Mouse (Mus musculus) heart, embryonic 11.5 days (tissue): ENCODE data around the gene Dtnb. TPM values are rescaled to one million over a fixed set of nuclear protein-coding genes. Genes with fewer than 3 reads are reported as not detected.
A peak's percentile ranks its signal among the peaks of the same experiment; 100 is the strongest.

Experiments
- ATAC-seq: fragments of 200-750 bp; cut with Nextera tagmentation; replicated peaks from 2 replicates; pipeline ENCODE4 v1.8.0; 2017; ENCODE audit warnings: moderate library complexity; ENCODE audit not compliant: insufficient number of reproducible peaks, low FRiP score, low TSS enrichment
- H3K27ac ChIP-seq: fragments of 300-500 bp; sonication (generic); 2 replicates; pipeline ENCODE4 v1.5.1; 2014; ENCODE audit warnings: mild to moderate bottlenecking, low read depth, low read length
- H3K27me3 ChIP-seq: fragments of 300-500 bp; sonication (generic); 2 replicates; pipeline ENCODE4 v1.6.1; 2014; ENCODE audit warnings: mild to moderate bottlenecking, low read length, mixed read lengths; ENCODE audit not compliant: control insufficient read depth, insufficient read depth
- H3K36me3 ChIP-seq: fragments of 300-500 bp; sonication (generic); 2 replicates; pipeline ENCODE4 v1.6.1; 2014; ENCODE audit warnings: mild to moderate bottlenecking, low read length, moderate library complexity, mixed read lengths; ENCODE audit not compliant: control insufficient read depth, insufficient read depth
- H3K4me1 ChIP-seq: fragments of 300-500 bp; sonication (generic); 2 replicates; pipeline ENCODE4 v1.6.1; 2014; ENCODE audit warnings: low read length; ENCODE audit not compliant: control insufficient read depth, insufficient read depth
- H3K4me2 ChIP-seq: fragments of 300-500 bp; sonication (generic); 2 replicates; pipeline ENCODE4 v1.6.1; 2014; ENCODE audit warnings: mild to moderate bottlenecking, moderate library complexity
- H3K4me3 ChIP-seq: fragments of 300-500 bp; sonication (generic); 2 replicates; pipeline ENCODE4 v1.5.1; 2014; ENCODE audit warnings: low read depth, low read length
- H3K9ac ChIP-seq: fragments of 300-500 bp; sonication (generic); 2 replicates; pipeline ENCODE4 v1.6.1; 2014; ENCODE audit warnings: mild to moderate bottlenecking, low read depth, low read length, moderate library complexity
- H3K9me3 ChIP-seq: fragments of 300-500 bp; sonication (generic); replicated peaks from 2 replicates; pipeline ENCODE4 v1.6.1; 2016; ENCODE audit warnings: low read length; ENCODE audit not compliant: control insufficient read depth
- WGBS: fragments of 180-500 bp; shearing (Covaris S2); extraction: QIAGEN DNeasy Blood & Tissue Kit; methylation state at CpG from one replicate; pipeline ENCODE4 v1.1.7; 2014; ENCODE audit not compliant: insufficient replicate concordance; 5-methylcytosine and 5-hydroxymethylcytosine counted together
- polyA plus RNA-seq: library from polyadenylated mRNA; unstranded; fragments of >200 nt; fragmentation: Nextera tagmentation; extraction: Ambion mirVana; gene quantifications from 2 replicates; pipeline ENCODE4 v1.2.1, GENCODE M21; 2014

Dtnb gene
- polyA plus RNA-seq, 1 experiment from 2014 or later, result 26.7 TPM

DNA sequence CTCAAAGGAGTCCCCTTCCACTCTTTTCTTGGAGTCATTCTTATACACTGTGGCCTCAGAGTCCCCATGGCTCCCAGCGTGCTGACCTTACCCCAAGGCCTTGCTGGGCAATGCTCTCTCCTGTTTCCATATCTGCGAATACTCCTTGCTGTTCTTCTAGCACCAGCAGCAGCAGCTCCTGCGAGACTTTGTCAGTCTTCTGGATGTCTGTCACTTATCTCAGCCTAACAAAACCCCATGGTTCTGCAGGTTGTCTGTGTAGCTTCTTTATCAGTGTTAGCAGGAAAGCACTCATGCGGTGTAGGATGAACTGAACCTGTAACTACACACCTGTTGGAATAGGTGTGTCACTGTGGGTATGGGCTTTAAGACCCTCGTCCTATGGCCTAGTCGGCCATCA is 11.1 kb upstream of the Dtnb start:
- no peaks in the 10 kb centered on the region for H3K9me3 ChIP-seq
- ATAC-seq, result no peak
- H3K27ac ChIP-seq, result no peak overlapping the region
- no peak overlapping the region for H3K9ac ChIP-seq
- H3K4me3 ChIP-seq, result no peak overlapping the region
- 70% methylated on average over 6 of the region's 6 CpGs for WGBS
- H3K4me1 ChIP-seq, result no peaks in the 10 kb centered on the region
- no peaks in the 10 kb centered on the region for H3K36me3 ChIP-seq
- H3K27me3 ChIP-seq, result no peaks in the 10 kb centered on the region
- H3K4me2 ChIP-seq, result no peak overlapping the region

DNA sequence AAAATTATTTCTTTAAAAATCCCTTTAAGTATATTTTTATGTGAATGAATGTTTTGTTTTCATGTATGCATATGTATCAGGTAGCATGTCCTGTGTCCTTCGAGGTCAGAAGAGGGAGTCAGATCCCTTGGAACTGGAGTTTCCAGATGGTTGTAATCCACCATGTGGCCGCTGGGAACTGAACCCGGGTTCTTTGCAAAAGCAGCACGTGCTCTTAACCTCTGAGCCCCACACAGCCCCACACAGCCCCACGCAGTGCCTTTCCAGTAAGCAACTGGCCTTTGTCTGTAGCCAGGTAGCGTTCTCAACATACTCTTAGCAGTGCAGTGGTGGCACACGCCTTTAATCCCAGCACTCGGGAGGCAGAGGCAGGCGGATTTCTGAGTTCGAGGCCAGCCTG is 9.4 kb upstream of the Dtnb start:
- Histone ChIP-seq H3K27ac (no peak overlapping the region), H3K9me3 (no peaks in the 10 kb centered on the region), H3K27me3 (no peaks in the 10 kb centered on the region), H3K9ac (no peak overlapping the region), H3K4me1 (no peaks in the 10 kb centered on the region), H3K36me3 (no peaks in the 10 kb centered on the region), H3K4me3 (no peak overlapping the region), H3K4me2 (no peak overlapping the region)
- 89% methylated on average over 10 of the region's 10 CpGs for WGBS
- no peak for ATAC-seq

DNA sequence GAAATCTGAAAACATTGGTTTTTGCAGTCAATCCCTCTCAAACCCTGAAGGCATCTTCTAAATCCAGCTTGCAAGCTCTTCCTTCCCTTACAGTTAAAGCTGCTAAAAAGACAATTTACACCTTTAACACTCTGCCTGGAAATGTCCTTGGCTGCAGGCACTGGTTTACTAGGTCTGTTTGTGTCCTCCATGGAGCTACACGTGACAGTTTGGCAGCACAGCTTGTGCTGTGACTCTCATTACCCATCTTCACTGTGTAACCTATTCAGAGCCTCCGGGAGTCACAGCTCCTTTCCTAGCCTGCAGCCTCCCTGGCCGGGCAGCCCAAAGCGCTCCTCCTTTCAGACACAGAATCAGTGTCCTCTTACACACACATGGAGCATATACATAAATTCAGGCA is 8.5 kb upstream of the Dtnb start:
- H3K27me3 ChIP-seq, result no peaks in the 10 kb centered on the region
- H3K9me3 ChIP-seq, result no peaks in the 10 kb centered on the region
- no peak overlapping the region for H3K9ac ChIP-seq
- H3K36me3 ChIP-seq, result no peaks in the 10 kb centered on the region
- H3K4me1 ChIP-seq, result peaks cover 1% of the 10 kb centered on the region
- H3K27ac ChIP-seq, result no peak overlapping the region
- ATAC-seq, result no peak
- H3K4me2 ChIP-seq, result no peak overlapping the region
- WGBS, result 73% methylated on average over 4 of the region's 4 CpGs
- H3K4me3 ChIP-seq, result no peak overlapping the region

DNA sequence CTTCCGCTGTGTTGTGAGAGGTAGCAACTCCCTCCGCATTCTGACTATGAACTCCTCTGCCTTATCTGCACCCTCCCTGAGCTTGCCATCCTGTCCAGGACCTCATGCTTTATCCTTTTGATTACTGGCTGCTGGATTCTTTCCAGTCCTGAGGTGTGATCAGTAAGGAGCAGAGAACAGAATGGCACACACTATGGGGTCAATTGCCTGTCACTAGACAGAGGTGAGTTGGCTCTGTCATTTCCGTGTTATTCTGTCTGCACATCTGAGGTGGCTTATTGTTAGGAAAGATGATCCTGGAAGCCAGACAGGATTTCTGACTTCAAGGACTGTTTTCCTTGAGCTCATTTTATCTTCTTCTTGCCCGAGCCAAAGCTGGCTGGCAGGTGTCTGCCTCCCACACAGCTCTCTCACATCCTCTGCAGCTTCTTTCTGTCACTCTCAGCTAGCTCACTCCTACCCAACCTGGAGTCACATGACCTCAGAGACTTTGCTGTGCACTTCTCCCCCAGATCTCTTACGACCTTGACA is 3.7 kb upstream of the Dtnb start:
- Histone ChIP-seq H3K4me2 (no peak overlapping the region; the same call in 1 of the 2 replicates), H3K27ac (peak overlapping the region; percentile 15; the same call in 1 of the 2 replicates), H3K36me3 (no peaks in the 10 kb centered on the region), H3K4me1 (peaks cover 6% of the 10 kb centered on the region), H3K9me3 (no peaks in the 10 kb centered on the region), H3K4me3 (no peak overlapping the region), H3K9ac (no peak overlapping the region), H3K27me3 (no peaks in the 10 kb centered on the region)
- 50% methylated on average over 5 of the region's 5 CpGs for WGBS
- no peak; the same call in 1 of the 2 replicates for ATAC-seq

DNA sequence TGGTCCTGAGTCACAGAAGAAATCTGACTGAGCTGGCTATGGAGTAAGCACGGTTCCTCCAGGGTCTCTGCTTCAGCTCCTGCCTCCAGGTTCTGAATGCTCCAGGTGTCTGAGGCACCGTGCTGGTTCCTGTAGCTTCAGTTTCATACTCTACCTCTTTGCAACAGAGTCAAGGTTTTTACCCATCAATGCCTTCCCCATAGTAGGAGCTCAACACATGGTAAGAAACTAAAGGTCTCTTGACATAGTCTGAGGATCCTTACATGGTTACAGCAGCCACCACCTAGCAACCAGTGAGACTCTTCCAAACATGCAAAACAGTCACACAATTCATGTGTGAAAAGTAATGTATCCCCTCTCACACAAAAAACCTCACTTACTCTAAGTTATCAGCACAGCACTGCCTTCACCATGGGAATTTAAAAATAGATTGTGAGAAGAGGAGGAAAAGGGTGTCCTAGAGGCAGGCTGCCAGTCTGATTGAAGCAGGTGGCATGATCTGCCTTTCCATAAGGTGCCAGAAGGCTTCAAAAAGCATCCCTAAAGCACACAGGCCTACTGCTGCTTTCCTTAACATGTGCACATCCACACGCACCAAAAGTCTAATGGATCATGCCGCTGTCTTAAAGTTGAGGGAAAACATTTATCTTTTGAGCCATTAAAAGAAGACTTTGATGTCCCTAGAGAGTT is 1.3 kb upstream of the Dtnb start:
- Histone ChIP-seq H3K4me2 (no peak overlapping the region), H3K36me3 (no peaks in the 10 kb centered on the region), H3K4me3 (no peak overlapping the region), H3K4me1 (peaks cover 7% of the 10 kb centered on the region), H3K27me3 (no peaks in the 10 kb centered on the region), H3K9me3 (no peaks in the 10 kb centered on the region), H3K27ac (no peak overlapping the region), H3K9ac (no peak overlapping the region)
- ATAC-seq, result no peak
- 88% methylated on average over 4 of the region's 4 CpGs for WGBS

DNA sequence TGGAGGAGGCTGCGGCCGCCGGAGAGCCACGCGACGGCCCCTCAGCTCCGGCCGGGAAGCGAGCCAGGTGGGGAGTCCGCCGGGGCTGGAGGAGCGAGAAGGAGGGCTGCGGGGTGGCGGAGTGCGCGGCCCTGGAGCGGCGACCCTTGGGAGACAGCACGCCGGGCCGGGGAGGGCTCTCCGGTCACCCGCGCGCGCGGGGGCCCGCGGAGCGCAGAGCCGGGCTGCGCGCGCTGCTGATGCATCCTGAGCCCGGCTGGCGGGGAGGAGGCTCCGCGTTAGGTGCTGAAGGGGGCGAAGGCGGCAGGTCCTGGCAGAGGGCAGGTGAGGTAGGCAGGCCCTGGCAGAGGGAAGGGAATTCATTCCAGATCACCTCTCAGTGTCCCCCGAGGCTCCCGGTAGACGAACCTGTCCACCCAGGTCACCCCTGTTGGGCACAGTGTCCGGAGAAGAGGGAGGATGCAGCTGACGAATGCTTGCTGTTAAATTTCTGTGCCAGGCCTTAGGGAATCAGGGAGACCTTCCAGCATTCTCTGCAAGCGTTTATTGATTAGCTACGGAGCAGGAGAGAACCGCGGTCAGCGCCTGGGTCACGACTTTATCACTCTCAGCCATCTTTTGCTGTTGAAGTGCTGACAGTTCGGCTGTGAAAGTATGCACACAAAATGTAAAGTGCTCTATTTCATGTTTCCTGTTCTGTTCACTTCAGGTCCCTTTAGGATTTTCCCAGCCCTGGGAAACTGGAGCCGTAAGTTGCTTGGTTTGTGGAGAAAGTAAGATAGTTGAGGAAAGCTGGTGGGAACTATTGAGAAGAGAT is 608 bp downstream of the Dtnb start:
- H3K27ac ChIP-seq, result peak overlapping the region; percentile 81
- no peaks in the 10 kb centered on the region for H3K27me3 ChIP-seq
- H3K36me3 ChIP-seq, result no peaks in the 10 kb centered on the region
- H3K4me2 ChIP-seq, result peak overlapping the region; percentile 84
- no peaks in the 10 kb centered on the region for H3K9me3 ChIP-seq
- ATAC-seq, result peak; percentile 74
- peak overlapping the region; percentile 93 for H3K9ac ChIP-seq
- H3K4me1 ChIP-seq, result peaks cover 7% of the 10 kb centered on the region
- under 1% methylated on average over 52 of the region's 53 CpGs for WGBS
- peak overlapping the region; percentile 97 for H3K4me3 ChIP-seq

DNA sequence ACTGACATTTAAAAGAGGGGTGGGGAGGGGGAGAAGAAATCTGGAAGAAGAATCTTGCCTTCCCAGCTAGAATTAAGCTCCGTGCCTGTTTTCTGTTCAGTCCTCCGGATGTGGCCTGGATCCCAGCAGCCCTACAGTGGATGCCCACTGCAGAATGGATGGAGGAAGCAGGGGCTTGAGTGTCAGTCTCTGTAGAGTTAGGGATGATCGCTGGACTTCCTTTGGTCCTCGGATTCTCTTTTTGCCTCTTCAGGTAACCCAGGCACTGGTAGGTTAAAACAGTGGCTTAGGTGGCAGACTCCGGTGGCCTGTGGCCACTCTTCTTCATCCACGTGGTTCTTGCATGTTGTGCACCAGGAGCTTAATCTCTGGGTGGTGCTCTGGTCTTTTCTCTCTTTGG is 1.2 kb downstream of the Dtnb start:
- Histone ChIP-seq H3K4me2 (peak overlapping the region; percentile 84), H3K27me3 (no peaks in the 10 kb centered on the region), H3K9me3 (no peaks in the 10 kb centered on the region), H3K9ac (0 out of 2 replicates have a peak overlapping the region, but pooled peaks have one; percentile 93), H3K27ac (no peak overlapping the region), H3K36me3 (no peaks in the 10 kb centered on the region), H3K4me1 (peaks cover 7% of the 10 kb centered on the region), H3K4me3 (peak overlapping the region; percentile 97)
- 44% methylated on average over 6 of the region's 6 CpGs for WGBS
- no peak for ATAC-seq

DNA sequence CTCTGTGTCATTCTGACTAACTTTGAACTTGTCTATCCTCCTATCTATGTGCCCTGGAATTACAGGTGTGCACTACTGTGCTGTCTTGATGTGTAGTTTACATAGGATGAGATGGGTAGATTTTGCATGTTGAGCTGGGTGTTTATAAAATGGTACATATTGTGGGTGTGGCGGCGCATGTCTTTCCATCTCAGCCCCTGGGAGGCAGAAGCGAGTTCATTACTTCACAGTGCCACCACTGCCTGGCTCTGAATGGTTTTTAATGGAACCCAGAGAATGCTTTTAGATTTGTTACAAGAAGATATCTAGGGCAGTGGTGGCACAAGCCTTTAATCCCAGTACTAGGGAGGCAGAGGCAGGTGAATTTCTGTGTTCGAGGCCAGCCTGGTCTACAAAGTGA is 2.5 kb downstream of the Dtnb start:
- WGBS, result 93% methylated on average over 4 of the region's 4 CpGs
- H3K27ac ChIP-seq, result no peak overlapping the region
- no peaks in the 10 kb centered on the region for H3K36me3 ChIP-seq
- no peaks in the 10 kb centered on the region for H3K27me3 ChIP-seq
- ATAC-seq, result no peak
- peaks cover 4% of the 10 kb centered on the region for H3K4me1 ChIP-seq
- H3K9ac ChIP-seq, result no peak overlapping the region
- no peak overlapping the region for H3K4me3 ChIP-seq
- no peaks in the 10 kb centered on the region for H3K9me3 ChIP-seq
- H3K4me2 ChIP-seq, result no peak overlapping the region
